Mouse (Mus musculus) v-Abl transformed pro-B cells (cell line): ENCODE results near the gene Khsrp.

Experiments
- in situ Hi-C, 2 experiments: fragments of 400-800 bp; cut with MboI; formaldehyde crosslinking; loops; one replicate each; pipeline ENCODE4 v1.15.1; 2025; ENCODE audit not compliant: unreplicated experiment in 2 of 2

Khsrp gene

DNA sequence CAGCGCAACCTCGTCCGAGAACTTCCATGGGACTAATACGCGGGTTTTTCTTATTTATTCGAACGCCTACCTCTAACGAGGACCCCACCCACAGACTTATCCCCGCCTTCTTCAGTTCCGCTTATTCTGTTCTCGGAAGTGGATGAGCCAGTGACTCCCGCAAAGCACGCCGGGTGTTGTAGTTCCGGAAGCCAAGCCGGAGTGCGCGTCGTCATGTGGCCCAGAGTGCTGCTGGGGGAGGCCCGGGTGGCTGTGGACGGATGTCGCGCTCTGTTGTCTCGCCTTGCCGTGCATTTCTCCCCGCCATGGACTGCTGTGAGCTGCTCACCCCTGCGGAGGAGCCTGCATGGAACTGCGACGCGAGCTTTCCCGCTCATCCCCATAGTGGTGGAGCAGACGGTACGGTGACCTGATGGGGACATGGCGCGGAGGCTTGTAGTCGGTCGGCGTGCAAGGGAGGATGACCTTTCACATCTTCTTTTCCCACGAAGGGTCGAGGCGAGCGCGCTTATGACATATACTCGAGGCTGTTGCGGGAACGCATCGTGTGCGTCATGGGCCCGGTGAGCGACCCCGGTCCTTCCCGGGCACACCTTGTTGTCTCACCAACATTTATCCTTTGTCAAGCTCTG lies 41.1 kb downstream of the Khsrp start, which contains the start of gene Clpp:
Clpp (plus strand) TSS at position 191 of the 632 bp plus-strand sequence.
- in situ Hi-C loops, result loop anchor here (10.0 to 25.0 kb wide), 2 partner anchors 255 to 1922 kb away; partner anchors contain the start of genes Gpr108 (in 1 of the 2) and Trip10 (in 1 of the 2)

DNA sequence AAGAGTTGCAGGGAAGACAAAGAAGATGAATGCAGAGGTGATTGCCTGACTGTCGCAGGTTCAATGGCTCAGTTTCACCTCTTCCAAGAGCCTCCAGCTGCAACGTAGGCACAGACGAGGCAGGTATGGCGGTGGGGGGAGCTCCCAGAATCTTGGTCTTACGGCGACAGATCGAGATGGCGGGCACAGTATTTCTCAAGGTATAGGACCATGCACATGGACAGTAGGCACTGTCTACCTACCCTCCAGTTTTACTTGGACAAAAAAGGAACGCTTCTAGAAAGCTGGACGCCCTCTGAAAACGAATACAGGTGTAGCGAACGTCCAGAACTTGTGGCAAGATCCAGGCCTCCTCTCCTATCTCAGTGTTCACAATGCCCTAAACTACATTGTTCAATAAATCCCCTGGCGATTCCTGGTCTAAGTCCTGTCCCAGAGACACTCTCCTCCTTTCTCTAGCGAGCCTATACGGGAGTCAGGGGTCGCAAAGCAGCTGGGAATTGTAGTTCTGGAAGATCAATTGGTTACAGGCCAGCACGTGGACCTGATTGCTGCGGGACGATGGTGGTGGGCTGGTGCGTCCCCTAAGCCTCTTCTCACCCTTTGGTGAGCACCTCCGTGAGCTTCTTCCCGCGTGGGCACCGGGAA lies 41.7 kb downstream of the Khsrp start:
- in situ Hi-C loops, result loop anchor here (10.0 to 25.0 kb wide), 2 partner anchors 255 to 1923 kb away; partner anchors contain the start of genes Gpr108 (in 1 of the 2) and Trip10 (in 1 of the 2)

DNA sequence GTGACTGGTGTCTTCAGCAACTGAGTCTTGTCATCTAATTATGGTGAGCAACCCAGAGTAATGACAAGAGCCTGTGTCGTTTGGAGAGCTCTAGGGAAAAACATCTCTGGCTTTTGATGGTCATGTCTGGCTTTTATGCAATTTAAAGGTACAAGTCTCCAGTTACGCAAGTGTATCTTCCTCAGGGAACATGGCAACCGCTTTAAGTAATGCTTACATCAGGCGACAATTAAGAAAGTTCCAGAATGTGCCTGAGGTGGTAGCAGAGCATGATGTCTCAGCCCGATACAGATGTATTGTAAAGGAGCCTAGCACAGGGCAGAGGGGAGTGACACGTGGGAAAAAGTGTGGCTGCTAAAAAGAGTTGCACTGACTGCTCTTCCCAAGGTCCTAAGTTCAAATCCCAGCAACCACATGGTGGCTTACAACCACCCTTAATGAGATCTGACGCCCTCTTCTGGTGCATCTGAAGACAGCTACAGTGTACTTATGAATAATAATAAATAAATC lies 42.3 kb downstream of the Khsrp start:
- in situ Hi-C loops, result loop anchor here (25.0 kb wide), 1 partner anchor 1923 kb away; no protein-coding TSS in a partner anchor

DNA sequence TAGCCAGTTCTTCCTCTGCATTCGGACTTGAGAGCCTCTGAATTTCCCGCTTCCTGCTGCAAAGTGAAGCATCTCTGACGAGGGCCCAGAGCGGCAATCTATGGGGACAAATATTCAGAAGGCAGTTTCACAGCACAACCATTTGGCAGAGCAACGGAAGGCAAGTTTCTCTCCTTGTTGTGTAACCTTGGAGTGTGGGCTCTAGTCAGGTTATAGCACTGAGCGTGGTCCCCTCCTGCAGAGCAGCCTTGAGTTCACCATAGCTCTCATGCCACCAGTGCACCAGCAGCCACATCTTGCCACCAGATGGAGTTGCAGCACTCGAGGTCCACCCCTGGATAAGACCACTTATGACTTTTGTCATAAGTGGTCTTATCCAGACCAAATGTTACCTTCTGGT lies 42.9 kb downstream of the Khsrp start:
- in situ Hi-C loops, result loop anchor here (25.0 kb wide), 1 partner anchor 1924 kb away; no protein-coding TSS in a partner anchor

DNA sequence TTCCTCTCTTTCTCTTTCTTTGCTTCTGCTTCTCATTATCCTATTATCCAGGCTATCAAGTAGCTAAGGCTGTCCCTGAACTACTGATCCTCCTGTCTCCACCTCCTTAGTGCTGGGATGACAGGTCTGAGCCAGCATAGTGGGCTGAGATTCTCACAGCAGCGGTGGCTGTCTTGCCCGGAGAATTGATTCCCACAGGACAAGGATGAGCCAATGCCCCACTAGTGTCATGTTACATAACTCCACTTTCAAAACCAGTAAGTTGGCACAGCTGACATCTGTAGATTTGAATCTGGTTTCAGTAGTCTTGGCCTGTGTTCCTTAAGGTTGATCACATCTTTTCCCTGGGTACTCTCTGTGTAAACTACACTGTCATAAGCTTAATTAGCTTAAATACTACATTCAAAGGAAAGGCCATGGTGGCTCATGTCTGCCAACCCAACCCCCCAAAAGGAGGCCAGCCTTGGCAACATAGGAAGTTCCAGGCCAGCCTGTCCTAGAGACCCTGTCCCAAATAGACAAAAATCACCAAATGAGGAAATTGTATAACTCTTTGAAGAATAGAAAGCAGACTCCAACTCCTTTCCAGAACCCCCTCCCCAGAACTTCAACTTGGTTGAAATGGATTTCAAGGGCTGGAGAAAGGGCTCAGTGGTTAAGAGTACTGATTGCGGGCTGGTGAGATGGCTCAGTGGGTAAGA lies 45.1 kb downstream of the Khsrp start:
- in situ Hi-C loops, result loop anchor here (25.0 kb wide), 1 partner anchor 1926 kb away; no protein-coding TSS in a partner anchor

DNA sequence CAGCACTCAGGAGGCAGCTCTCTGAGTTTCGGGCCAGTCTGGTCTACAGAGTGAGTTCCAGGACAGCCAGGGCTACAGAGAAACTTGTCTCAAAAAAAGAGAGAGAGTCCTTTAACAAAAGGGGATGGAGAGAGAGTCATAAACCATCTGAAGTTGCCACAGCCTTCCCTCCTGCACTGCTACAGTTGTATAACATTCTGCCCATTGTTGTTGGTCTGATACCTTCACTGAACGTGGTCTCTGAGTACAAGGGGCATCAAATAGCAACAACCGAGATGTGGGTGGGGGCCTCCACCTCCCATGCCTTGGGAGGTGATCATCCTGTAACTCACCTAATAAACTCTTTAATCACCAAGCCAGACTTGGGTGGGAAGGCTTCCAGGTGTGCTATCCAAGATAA lies 45.7 kb downstream of the Khsrp start:
- in situ Hi-C loops, result loop anchor here (25.0 kb wide), 1 partner anchor 1927 kb away; no protein-coding TSS in a partner anchor

DNA sequence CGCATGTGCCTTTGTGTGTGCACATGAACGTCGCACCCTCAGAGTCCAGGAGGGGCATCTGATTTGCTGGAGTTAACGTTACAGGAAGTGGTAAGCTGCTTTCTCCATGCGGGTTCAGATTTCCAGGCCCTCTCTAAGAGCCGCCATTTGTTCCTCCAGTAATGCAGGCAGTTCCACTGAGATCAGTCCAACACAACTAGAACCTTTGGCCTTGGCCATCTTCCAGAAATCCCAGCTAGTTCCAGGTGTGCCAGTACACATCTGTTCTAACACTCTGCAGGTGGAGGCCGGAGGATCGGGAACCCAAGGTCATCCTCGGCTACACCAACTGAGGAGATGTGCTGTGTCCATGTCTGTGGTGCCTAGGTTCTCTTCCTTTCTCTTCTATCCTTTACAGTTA lies 46.4 kb downstream of the Khsrp start:
- in situ Hi-C loops, result loop anchor here (25.0 kb wide), 1 partner anchor 1927 kb away; no protein-coding TSS in a partner anchor

DNA sequence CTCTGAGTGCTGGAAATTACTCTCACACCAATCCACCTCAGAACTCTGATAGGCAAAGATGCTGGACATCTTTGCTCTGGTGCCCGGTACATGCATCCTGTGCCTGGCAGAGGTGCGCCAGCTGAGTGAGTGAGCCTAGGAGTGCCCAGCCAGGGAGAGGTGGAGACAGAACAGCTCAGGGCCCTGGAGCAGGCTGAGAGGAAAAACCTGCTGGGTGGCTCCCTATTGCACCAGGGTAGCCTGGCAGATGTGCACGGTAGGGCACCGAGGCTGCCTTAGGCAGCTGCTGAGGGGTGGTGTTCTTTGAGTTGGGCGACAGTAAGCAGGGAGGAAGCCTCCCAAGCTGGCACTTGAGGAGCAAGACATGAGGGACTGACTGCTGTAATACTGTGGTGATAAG lies 49.3 kb downstream of the Khsrp start, which contains the start of gene Acer1:
Acer1 (minus strand) TSS at position 114 of the 400 bp plus-strand sequence.
- in situ Hi-C loops, result loop anchor here (25.0 kb wide), 1 partner anchor 1930 kb away; no protein-coding TSS in a partner anchor

DNA sequence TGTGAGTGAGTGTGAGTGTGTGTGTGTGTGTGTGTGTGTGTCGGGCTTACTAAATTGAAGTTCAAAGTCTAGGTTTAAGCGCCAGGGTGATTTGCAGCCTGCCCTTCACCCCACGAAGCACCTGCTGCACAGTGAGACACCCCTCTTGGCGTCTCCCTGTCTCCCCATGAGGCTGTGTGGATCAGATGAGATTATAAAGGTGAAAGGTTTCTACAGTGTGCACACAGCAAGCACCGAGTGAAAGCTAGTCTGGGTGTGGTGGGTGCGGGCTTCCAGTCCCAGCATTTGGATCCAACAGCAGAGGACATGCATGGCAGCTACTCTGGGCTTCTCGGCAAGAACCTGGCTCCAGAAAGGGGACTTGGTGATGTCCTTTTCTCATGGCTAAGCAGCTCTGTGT lies 50.3 kb downstream of the Khsrp start:
- in situ Hi-C loops, result loop anchor here (25.0 kb wide), 1 partner anchor 1931 kb away; no protein-coding TSS in a partner anchor

DNA sequence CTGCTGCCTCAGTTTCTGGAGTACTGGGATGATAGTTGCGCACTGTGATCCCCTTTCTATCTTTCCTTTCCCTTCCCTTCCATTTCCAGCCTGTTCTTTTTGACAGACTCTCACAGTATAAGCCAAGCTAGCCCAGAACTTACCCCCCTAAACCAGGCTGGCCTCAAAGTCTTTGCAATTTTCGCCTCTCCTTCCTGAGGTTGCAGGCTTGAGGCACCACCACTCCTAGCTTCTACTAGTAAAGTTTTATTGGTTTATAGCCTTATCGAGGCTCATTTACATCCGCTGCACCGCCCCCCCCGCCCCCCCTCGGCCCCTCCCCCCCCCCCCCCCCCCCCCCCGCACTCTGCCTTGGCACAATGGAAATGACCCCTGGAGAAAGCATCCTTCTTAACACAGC lies 51.8 kb downstream of the Khsrp start:
- in situ Hi-C loops, result loop anchor here (25.0 kb wide), 1 partner anchor 1933 kb away; no protein-coding TSS in a partner anchor

DNA sequence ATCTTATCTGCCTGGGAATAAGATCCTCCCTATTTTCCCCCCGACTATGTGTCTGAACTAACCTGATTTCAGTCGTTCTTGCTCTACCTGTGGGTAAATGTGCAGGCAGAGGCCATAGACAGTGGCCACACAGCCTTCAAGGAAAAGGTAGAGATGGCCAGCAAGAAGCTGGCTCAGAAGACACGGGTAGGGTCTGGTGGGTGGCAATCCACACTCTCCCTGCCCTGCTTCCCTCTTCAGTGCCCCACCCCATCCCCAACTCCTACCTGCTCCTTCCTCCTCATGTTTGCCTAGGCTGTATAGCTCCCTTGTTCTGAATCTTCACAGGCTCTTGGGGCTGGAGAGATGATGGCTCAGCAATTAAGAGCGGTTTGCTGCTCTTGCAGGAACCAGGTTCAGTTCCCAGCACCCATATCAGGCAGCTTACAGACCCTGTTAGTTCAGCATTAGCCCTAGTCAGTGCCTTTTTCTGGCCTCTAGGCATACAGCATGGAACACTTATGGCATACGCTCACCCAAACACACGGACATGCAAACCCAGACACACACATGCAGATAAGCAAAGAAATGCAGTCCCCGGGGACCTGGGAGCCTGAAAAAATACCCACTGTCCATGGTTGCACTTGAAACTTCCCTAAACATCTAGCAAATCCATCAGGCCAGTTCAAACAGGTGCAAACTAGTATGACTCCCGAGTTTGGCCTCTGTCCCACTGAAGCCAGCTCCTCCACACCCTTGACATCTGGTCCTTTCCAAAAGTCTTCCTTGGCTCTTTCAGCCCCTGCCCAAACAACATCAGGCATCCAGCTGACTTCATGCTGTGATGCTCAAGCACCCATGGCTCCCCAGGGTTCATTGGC lies 54.6 kb downstream of the Khsrp start:
- in situ Hi-C loops, result loop anchor here (25.0 kb wide), 1 partner anchor 1936 kb away; no protein-coding TSS in a partner anchor

DNA sequence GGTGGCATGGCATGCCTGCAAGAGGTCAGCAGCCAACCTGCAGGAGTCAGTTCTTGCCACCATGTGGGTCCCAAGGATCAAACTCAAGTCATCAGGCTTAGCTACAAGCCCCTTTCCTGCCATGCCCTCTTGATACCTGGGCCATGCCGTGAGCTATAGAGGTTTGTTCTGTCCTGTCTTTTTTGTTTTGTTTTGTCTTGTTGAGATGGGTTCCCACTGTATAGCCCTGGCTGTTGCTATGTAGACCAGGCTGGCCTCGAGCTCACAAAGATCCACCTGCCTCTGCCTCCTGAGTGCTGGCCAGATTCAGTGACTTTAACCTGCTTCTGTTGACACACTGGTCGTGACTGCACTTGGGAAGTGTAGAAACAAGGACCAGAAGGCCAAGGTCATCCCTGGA lies 55.9 kb downstream of the Khsrp start:
- in situ Hi-C loops, result loop anchor here (25.0 kb wide), 1 partner anchor 1937 kb away; no protein-coding TSS in a partner anchor

DNA sequence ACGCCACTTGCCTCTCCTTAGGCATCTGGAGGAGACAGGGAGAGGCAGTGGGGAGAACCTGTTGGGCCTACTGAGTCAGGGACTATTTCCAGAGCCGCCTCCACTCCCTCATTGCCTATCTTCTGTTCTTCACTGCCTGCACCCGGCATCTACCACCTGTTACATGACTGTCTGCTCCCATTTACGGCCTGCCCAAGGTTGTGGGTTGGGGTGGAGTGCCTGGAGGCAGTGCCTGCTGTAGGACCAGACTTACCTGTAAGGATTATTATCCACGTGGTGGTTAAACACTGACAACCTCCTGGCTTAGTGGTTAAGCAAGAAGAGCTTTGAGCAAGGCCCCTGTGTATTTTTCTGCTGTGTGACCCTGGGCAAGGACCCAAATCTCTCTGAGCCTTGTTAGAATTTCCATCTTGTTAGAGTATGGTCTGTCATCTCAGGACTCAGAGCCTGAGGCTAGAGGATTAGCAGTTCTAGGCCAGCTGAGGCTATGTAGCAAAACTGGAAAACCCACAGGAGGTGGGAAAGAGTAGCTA lies 56.5 kb downstream of the Khsrp start:
- in situ Hi-C loops, result loop anchor here (25.0 kb wide), 1 partner anchor 1938 kb away; no protein-coding TSS in a partner anchor

DNA sequence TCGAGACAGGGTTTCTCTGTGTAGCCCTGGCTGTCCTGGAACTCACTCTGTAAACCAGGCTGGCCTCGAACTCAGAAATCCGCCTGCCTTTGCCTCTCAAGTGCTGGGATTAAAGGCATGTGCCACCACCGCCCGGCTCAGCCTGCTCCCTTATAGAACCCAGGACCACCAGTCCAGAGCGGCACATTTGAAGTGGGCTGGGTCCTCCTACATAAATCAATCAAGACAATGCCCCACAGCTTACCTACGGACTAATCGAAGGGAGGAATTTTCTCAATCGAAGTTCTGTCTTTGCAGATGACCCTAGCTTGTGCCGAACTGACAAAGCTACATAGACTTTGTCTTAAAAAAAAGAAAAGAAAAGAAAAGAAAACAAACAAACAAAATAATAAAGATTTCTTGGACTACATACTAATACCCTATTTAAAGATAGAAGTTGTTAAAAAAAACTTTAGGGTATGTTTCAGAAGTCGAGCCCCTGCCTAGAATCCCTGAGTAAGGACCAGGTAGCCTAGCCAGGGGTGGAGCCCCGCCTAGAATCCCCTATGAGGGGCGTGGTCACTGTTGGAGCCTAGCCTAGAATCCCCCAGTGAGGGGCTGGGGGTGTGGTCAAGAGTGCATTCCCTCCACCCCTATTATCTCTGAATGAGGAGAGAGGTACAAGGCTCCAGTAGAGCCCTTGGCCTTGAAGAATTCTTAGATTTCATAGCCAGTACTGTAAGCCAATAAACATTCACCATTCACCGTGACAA lies 57.2 kb downstream of the Khsrp start:
- in situ Hi-C loops, result no loop called here
